Mouse (Mus musculus) effector memory CD4-positive, alpha-beta T cell, adult 7 months (primary cell): ENCODE results near the gene 3110001I22Rik. TPM values are rescaled to one million over a fixed set of nuclear protein-coding genes. Genes with fewer than 3 reads are reported as not detected.

ENCODE experiments used
- polyA plus RNA-seq: library from polyadenylated mRNA; unstranded; fragments of 100-300 nt; shearing (Covaris generic); gene quantifications from one replicate; pipeline ENCODE4 v1.2.1, GENCODE M21; 2017

3110001I22Rik gene
- 25.3 TPM for polyA plus RNA-seq

DNA sequence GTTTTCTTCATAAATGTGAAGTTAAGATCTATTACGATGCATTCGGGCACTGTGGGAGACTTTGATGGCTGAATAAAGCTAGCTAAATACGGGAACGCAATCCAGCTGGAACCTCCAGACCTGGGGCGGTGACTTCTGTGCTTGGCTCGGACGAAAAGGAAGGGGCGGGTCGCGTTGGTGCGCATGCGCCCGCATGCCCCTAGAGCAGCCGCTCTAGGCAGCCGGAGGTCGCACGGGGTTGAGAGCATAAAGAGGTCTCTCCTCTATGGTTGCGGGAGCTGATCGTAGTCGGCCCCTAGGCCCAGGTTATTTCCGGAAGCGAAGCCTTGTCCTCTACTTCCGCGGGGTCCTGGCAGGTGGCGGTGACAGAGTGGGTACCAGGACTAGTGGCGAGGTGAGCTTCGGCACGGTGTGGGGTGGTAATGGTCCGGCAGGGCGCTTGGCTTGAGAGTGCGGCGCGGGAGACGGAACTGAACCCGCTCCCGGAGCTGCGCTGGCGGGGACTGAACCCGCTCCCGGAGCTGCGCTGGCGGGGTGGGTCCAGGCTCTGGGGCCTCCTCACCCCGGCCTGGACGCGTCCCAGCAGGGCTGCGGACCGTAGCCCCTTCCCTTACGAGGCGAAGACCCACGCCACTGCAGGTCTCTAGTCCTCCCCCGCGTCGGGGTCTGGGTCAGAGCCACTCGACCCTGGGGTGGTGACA is at the start of gene 3110001I22Rik, which contains the start of gene Bfar:
TSS of gene 3110001I22Rik (plus strand) at position 245 of the 701 bp plus-strand sequence.
TSS of gene Bfar (plus strand) at position 174 of the 701 bp plus-strand sequence.

DNA sequence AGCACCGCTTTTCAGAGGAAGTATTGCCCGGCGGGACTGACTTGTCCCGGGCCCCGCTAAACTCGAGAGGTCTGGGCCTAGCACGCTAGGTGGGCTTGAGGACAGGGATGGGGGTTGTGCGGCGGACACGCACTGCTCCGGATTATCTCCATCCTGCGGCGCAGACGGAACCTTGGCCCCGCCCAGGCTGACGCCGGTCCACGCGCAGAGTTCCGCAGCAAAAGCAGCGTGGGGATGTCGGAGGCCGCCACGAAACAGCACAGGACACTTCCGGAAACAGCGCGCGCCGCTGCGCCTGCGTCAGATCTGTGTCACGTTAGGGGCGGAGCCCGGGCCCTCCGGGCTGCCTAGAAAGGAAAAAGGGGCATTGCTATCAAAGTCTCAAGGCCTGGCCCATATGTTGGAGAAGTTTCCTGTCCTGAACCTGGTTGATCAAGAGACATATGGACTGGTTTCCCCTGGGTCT is 3.8 kb upstream of the 3110001I22Rik start, which contains the start of gene Parn:
TSS of gene Parn (minus strand) at position 293 of the 466 bp plus-strand sequence.

Other genes with a start within 250 kb of the 3110001I22Rik start
- 37.4 TPM for gene Parn, start 3.8 kb upstream of the 3110001I22Rik start, polyA plus RNA-seq
- gene Bfar, start 71 bp upstream of the 3110001I22Rik start, polyA plus RNA-seq = 49.3 TPM
- 0.62 TPM for gene Pla2g10, start 59.1 kb downstream of the 3110001I22Rik start, polyA plus RNA-seq
- gene Rrn3, start 108.8 kb downstream of the 3110001I22Rik start, polyA plus RNA-seq = 41.4 TPM
- gene Ntan1, start 146.9 kb downstream of the 3110001I22Rik start, polyA plus RNA-seq = 99.5 TPM
- gene Pdxdc1, start 231.2 kb downstream of the 3110001I22Rik start, polyA plus RNA-seq = 46.6 TPM
- 2.6 TPM for gene Mpv17l, start 231.2 kb downstream of the 3110001I22Rik start, polyA plus RNA-seq